Comparison of ENCODE assay signal across 8 mouse cellular contexts in genomic region chr2:157434497-157434896, GRCm38 (mm10). TPM values are rescaled to one million over a fixed set of nuclear protein-coding genes. Genes with fewer than 3 reads are reported as not detected.
DNase-seq lines count a peak whose midpoint lies in the region; ATAC-seq lines count a peak whose summit lies in the region.

No protein-coding gene starts in this region.

- ATAC-seq in embryonic facial prominence, embryonic 14.5 days (ENCODE audit: low read depth): peak; percentile 80
- peak; percentile 82 for ATAC-seq in lung, embryonic 16.5 days (ENCODE audit: low read depth)

- H3K36me3 ChIP-seq in embryonic facial prominence, embryonic 14.5 days (ENCODE audit: control insufficient read depth, insufficient read depth, low read length): peaks cover 30% of the 10 kb centered on the region
- H3K36me3 ChIP-seq in lung, embryonic 16.5 days (ENCODE audit: control insufficient read depth, insufficient read depth, low read length): peaks cover 7% of the 10 kb centered on the region

- H3K27ac ChIP-seq in embryonic facial prominence, embryonic 14.5 days (replicated peaks; ENCODE audit: low read depth, low read length): peak overlapping the region; percentile 86
- peak overlapping the region; percentile 96 for H3K27ac ChIP-seq in lung, embryonic 16.5 days (ENCODE audit: low read length)

- 0 out of 2 replicates have a peak overlapping the region, but pooled peaks have one; percentile 15 for H3K4me2 ChIP-seq in embryonic facial prominence, embryonic 14.5 days (ENCODE audit: low read depth, low read length)
- no peak overlapping the region for H3K4me2 ChIP-seq in lung, embryonic 16.5 days (ENCODE audit: low read depth, low read length)

- H3K4me1 ChIP-seq in embryonic facial prominence, embryonic 14.5 days (ENCODE audit: control insufficient read depth, insufficient read depth, low read length): peaks cover 31% of the 10 kb centered on the region
- H3K4me1 ChIP-seq in lung, embryonic 16.5 days (replicated peaks; ENCODE audit: control insufficient read depth, insufficient read depth, low read length): peaks cover 62% of the 10 kb centered on the region

- no peaks in the 10 kb centered on the region for H3K27me3 ChIP-seq in embryonic facial prominence, embryonic 14.5 days (replicated peaks; ENCODE audit: control insufficient read depth, insufficient read depth, low read length)
- no peaks in the 10 kb centered on the region for H3K27me3 ChIP-seq in lung, embryonic 16.5 days (ENCODE audit: control insufficient read depth, insufficient read depth, low read depth, low read length)

- H3K4me3 ChIP-seq in embryonic facial prominence, embryonic 14.5 days (ENCODE audit: low read depth, low read length): no peak overlapping the region
- no peak overlapping the region for H3K4me3 ChIP-seq in lung, embryonic 16.5 days (ENCODE audit: low read length)

- 17% methylated on average over 5 of the region's 6 CpGs for WGBS in embryonic facial prominence, embryonic 14.5 days
- WGBS in lung, embryonic 16.5 days: 16% methylated on average over 6 of the region's 6 CpGs

- peak; percentile 54 to 59 for DNase-seq in left cerebral cortex, adult 18-20 months (ENCODE audit: low spot score in 2 of 2)
- no peak for DNase-seq in left cerebral cortex, adult 11 months (ENCODE audit: low spot score)
- peak; percentile 93 for DNase-seq in embryonic facial prominence, embryonic 14.5 days (ENCODE audit: low spot score)
- peak; percentile 38 for DNase-seq in kidney, adult 9 months
- DNase-seq in testis, postnatal 10 days (ENCODE audit: low spot score): peak; percentile 65
- DNase-seq in spleen, postnatal 36 days (ENCODE audit: low spot score in 2 of 2): no peak
- DNase-seq in adrenal gland, adult 18-20 months (ENCODE audit: low spot score in 2 of 2): no peak

- H3K9me3 ChIP-seq in embryonic facial prominence, embryonic 14.5 days (ENCODE audit: control insufficient read depth, low read length): no peaks in the 10 kb centered on the region
- H3K9me3 ChIP-seq in lung, embryonic 16.5 days (ENCODE audit: control insufficient read depth, low read length): no peaks in the 10 kb centered on the region

- peak overlapping the region; percentile 21 for H3K9ac ChIP-seq in embryonic facial prominence, embryonic 14.5 days (ENCODE audit: low read depth, low read length)
- H3K9ac ChIP-seq in lung, embryonic 16.5 days (ENCODE audit: low read length): peak overlapping the region; percentile 11; the same call in 1 of the 2 replicates

RNA-seq across cellular contexts. Expression of gene Src, which starts 16.3 kb away (rescaled TPM):
- total RNA-seq in left cerebral cortex, adult 18-20 months (2021): 100 to 1,000 TPM; 135 to 137 TPM
- 12.6 and 16.2 TPM in 2 replicates for polyA plus RNA-seq in embryonic facial prominence, embryonic 14.5 days (2014; fragmentation: Nextera tagmentation; extraction: Ambion mirVana)
- 20.9 and 21.1 TPM in 2 replicates for polyA plus RNA-seq in lung, embryonic 16.5 days (2015; fragmentation: Nextera tagmentation; extraction: Ambion mirVana)
- total RNA-seq in adrenal gland, adult 18-20 months (2021): 10 to 100 TPM; 11.8 to 13.8 TPM

Comparison
In these comparisons a context has a peak if more than half of its experiments do, and no peak if none do; other contexts are left out.
1. DNase-seq: peak in left cerebral cortex, adult 18-20 months (2 of 2), embryonic facial prominence, embryonic 14.5 days (single experiment), kidney, adult 9 months (single experiment) and testis, postnatal 10 days (single experiment); none in left cerebral cortex, adult 11 months (single experiment), spleen, postnatal 36 days (0 of 2) and adrenal gland, adult 18-20 months (0 of 2).
2. RNA of gene Src, which starts 16.3 kb away (total RNA-seq): 135 to 137 TPM in left cerebral cortex, adult 18-20 months; 11.8 to 13.8 TPM in adrenal gland, adult 18-20 months; every median in the first group is over 4 times any median in the second.